Mouse (Mus musculus) yolk sac, embryonic 10.5 days (tissue): ENCODE measurements at regions not wholly inside any gene's neighbourhood (a gene's known extent, or its start where the extent isn't known, plus 50 kb on each side); places are given as distances from the start of the nearest gene placed in this dataset.
"Not testable (repeated sequence)": the region's sequence is repeated elsewhere in the genome, so short reads cannot be mapped to it uniquely, and the experiment has no call there.

ENCODE experiments used
- DNase-seq: peaks from one replicate; pipeline ENCODE4 v3.0.0-alpha.2; 2017; ENCODE audit warnings: low spot score

DNA sequence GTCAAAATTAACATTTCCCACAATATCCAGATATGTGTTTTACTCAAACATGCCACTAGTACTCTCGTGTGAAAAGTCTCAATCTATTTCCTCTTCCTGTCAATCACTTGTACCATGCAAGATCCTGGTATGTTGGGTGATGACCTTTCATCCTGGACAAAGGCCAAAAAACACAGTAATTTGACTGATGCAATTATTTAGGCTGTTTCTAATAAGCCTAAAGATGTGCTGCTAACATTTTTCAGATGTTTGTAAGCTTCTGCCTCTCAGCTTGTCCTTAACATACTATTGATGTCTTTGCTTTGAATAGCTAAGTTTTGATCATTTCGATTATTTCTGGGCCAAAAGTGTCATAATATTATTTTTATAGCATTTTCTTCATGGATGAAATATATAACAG is 418.4 kb upstream of the Arrdc4 start:
- DNase-seq, result no peak

DNA sequence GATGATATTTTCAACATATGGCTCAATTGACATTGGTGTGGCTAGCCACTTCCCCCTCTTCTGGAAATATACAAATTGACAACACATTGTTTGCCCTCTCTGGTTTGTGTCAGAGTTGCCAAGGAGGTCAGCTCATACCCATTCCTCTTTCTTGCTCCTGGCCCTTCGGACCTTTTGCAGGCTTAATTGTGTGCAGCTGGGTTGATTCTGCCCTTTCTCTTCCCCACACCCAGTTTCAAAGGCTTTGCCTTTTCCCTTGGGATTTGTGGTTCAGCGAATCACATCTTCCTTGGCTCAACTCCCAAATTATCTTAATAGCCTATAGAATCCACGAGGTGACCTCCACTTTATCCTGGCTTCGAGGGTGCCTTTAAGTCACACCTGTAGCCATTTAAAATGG is 412.9 kb upstream of the Arrdc4 start:
- DNase-seq, result no peak

DNA sequence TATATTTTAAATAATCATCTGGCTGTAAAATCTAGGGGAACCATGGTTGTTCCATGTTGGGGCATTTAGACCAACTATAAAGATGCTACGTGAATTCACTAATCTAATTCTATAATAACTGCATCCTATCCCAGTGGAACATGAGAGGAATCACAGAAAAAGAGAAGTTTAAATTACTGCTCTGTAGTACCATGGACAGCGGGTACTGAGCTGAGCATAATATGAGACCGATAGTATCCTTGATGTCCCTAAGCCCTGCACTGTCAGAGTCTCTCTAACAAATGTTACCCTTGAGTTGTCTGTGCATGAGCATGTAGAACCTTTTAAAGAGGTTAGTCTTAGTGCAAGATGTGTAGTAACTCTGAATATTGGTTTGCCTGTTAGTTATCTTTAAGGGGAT is 393.3 kb upstream of the Arrdc4 start:
- no peak for DNase-seq

DNA sequence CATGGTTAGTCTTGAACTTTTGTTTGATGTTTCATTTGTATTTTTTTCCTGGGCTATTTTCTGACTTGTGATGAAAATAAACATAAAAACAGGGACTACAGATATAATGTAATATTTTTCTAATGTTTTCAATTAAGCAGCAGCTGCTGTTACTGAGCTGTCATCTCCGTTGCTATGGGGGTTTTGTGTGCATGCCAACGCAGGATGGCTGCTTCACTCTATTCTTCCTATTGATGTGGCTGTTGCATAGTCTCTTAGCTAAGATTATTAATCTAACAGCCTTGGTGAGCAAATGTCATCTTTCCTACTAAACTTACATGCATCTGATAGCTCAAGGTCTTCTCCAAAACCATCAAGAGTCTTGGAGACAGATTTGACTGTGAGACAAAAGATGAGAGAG is 384.4 kb upstream of the Arrdc4 start:
- DNase-seq, result no peak

DNA sequence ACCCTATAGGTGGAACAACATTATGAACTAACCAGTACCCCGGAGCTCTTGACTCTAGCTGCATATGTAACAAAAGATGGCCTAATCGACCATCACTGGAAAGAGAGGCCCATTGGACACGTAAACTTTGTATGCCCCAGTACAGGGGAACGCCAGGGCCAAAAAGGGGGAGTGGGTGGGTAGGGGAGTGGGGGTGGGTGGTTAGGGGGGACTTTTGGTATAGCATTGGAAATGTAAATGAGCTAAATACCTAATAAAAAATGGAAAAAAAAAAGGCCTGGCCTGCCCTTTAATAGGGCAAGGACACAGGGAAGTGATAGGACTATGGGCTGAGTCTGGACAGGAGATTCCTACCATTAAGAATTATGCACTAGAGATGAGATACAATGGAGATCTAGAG is 352.7 kb upstream of the Arrdc4 start:
- DNase-seq, result not testable (repeated sequence)

DNA sequence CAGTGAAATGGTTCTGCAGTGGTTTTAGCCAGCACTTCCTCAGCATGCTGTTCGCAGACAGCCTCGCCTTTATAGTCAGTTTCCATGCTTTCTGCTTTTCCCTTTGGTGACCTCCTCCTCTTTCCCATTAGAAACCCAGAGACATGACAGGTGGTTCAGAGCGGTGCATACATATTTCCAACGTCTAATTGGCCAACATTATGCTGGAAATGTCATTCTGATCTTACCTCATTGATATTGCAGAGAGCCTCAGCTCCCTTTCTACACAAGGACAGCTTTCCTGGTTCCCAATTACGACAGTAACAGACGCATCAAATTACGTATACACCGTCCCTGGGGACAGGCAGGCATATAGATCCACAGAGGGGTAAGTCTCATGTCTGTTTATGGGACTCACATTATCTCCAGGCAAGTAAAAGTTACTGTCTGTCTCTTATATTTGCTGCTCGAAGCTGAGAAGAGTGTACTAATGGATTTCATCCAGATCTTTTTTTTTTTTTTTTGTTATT is 348.6 kb upstream of the Arrdc4 start:
- DNase-seq, result no peak

DNA sequence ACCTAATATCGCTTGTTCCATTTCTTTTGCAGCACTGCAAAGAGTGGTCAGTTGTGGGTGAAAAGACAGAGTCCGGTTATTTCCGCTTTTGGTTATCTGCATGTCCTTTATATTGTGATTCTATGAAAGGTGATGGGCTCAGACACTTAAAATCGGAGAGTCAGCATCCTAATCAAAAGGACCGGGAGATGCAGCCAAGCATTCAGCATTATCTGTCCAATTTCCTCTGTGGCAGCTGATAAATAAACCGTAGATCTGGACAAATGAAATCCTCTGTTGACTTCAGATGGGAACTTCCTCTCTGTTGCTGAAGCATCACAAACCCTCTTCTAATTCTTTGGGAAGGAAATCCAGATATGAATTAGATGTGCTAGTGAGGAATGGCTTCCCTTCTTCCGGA is 325.7 kb upstream of the Arrdc4 start:
- no peak for DNase-seq

DNA sequence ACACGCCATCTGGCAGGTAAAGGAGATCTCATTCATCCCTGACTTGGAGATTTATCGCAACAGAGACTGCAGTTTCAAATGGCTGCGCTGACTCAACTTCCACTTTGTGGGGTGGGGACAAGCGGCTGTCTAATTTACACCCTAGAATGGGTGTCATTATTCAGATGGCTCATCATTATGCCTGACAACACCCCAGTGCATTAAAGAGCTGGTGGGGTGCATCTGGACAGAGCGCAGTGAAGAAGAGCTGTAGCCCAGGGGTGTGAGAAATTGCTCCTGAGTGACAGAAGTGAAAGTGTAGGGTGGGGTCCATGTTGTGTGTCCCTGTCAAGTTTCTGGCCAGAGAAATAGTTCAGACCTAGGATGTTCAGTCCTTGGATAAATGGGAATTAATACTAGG is 314.0 kb upstream of the Arrdc4 start:
- DNase-seq, result no peak

DNA sequence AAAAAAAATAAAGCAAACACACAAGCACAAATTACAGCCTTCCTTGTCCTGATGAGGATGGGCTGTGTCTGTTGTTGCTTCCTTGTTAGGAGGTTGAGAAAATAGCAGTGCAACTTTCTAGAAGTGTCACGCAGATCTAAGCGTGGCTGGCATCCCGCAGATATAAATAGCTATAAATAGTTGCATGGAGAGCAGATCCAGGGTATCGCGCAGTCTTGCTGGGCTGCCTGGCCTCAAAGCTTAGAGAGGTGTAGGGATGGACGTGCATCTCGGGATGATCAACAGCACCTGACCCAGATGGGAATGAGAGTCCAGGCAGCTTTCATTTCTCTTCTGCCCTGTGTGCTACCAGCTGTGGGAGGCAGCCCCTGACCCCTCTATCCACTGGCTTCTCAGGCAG is 313.5 kb upstream of the Arrdc4 start:
- no peak for DNase-seq

DNA sequence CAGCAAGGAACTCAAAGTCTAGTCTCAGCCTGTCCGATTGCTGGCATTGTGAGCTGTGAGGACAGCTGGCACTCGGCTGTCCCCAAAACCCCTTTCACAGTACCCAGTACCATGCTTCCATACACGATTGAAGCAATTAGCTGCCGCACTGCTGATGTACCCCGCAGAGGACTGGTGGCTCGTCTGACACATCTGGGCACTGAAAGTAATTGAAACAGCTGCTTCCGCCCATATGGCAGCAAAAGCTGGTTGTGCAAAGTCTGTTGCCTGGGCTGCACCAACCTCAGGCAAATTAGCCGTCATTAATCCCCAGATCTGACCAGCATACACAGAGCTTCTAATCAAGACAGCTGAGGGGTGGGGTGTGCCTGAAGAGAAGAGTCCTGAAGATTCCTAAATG is 313.1 kb upstream of the Arrdc4 start:
- DNase-seq, result no peak

DNA sequence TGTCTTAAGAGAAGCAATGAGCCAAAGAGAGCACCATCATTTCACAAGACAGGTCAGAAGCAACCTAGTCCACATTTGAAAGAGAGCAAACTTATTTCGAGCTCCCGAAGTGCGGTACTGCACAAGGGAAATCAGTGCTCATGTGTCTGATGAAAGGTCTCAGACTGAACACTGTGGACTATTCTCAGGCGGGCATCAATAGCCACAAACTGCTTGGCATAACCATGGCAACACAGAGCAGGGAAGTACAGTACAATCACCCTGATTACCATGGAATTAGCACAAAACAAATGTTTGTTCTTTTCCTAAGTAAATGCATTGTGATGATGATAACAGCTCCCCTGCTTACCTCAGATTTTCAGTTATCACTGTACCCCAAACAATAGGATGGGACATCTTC is 312.2 kb upstream of the Arrdc4 start:
- DNase-seq, result no peak

DNA sequence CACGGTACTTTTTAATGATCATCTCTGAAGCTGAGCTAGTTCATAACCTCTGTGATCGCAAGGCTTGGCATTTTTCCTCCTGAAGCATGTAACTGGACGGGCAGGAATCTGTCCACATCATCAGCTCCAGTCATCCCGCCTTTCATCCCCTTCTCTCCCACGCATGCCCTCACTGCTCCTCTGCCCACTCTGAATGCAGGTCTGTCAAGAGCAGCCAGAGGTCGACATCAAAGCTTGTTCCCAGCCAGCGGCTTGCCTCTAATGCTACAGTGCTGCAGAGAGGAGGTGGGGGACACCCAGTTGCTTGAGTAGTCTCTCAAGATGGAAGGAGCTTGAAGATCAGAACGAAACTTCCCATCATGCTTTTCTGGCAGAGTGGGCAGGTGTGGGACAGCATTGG is 267.5 kb upstream of the Arrdc4 start:
- no peak for DNase-seq

DNA sequence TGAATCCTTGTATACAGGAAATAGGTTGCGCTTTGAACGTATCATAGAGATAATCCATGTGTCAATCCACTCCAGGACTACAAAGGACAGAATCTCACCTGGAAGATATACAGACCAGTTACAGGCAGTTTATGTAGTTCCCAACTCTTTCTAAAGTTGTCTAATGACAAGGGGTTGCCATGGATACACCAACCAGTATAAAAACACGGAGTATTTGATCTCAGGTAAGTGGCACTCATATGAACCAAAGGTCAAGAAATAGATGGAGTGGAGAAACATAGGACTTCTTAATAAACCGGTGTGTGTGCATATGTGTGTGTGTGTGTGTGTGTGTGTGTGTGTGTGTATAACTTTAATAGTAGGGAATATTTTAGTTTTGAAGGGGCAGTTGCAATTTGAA is 266.0 kb upstream of the Arrdc4 start:
- no peak for DNase-seq

DNA sequence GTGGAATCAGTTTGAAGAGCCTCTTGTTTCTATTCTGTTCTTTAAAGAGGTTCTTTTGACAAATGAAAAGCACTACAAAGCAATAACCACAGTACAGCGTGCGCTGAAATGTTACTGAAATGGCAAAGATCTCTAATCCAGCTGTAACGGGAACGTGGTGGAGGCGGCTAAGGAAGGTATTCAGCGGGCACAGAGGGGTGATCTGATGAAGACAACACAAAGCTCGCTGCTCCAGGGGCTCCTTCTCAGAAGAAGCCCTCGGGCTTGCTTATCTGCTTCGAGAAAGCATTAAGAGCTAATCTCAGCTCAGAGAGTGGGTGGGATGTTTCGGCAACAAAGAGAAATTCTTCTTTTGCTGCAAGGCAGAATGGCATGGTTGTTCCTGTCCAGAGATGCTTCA is 258.2 kb upstream of the Arrdc4 start:
- no peak for DNase-seq

DNA sequence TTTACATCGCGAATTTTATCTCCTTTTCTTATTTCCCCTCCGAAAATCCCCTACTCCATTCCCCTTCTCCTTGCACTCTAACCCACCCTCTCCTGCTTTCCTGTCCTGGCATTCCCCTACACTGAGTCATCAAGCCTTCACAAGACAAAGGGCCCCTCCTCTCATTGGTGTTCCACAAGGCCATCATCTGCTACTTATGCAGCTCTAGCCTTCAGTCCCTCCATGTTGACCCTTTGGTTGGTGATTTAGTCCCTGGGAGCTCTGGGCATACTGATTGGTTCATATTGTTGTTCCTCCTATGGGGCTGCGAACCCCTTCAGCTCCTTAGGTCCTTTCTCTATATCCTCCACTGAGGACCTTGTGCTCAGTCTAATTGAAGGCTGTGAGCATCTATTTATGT is 239.0 kb upstream of the Arrdc4 start:
- DNase-seq, result no peak

DNA sequence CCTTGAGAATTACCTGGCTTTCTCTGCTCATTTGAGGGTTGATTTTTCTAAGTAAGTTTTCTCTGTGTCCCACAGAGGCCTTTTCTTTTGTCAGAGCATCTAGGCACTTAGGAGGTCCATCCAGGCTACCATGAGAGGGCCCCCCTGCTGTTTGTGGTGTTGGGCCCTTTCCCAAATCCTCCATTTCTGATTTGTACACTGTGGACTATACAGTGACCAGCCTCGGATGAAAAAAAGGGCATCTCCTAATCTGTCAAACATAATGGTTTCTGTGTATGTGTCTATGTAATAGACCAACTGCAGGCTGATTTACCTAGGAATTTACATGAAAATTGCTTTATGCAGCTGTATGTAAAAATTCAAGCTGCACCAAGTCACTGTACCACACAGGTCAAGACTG is 234.9 kb upstream of the Arrdc4 start:
- no peak for DNase-seq

DNA sequence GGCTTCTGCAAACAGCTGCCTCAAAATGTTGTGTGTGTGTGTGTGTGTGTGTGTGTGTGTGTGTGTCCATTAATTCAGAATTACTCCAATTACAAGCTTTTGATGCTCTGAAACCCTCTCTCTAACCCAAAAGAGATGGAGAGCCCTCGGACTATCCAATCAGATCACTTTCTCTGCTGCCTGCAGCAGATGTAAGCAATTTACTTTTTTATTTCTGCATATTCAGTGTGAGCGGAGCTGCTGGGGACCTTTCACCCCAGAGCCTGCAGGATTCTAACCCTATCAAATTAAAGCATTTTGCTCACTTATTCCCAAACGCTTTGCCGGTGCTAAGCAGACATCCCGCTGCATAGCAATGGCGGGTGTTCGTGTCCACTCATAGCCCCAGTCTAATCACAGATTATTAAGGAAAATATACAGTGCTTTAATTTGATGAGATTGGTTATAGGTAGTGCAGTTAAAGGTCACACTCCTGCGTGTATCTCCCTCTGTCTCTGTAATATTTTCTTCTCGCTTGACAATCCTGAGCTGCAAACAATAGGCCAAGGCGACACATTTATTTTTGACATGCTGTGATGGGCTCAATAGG is 234.0 kb upstream of the Arrdc4 start:
- no peak for DNase-seq

DNA sequence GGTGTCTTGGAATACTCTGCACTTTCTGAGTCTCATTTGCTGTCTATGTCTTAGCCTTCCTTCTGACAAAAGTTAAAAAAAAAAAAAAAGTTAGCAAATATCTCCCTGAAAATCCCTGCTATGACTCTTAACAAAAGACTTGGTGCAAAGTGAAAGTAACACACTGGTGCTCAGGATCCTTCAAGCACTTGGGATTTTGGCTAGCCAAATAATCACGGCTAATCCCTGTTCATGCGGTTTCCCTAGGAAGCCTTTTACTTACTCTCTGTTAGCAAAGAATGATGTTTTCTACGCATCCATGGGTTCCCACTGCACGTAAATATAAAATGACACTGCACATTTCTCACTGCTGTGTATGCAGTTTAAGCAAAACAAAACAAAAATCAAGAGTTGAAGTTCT is 229.5 kb upstream of the Arrdc4 start:
- no peak for DNase-seq

DNA sequence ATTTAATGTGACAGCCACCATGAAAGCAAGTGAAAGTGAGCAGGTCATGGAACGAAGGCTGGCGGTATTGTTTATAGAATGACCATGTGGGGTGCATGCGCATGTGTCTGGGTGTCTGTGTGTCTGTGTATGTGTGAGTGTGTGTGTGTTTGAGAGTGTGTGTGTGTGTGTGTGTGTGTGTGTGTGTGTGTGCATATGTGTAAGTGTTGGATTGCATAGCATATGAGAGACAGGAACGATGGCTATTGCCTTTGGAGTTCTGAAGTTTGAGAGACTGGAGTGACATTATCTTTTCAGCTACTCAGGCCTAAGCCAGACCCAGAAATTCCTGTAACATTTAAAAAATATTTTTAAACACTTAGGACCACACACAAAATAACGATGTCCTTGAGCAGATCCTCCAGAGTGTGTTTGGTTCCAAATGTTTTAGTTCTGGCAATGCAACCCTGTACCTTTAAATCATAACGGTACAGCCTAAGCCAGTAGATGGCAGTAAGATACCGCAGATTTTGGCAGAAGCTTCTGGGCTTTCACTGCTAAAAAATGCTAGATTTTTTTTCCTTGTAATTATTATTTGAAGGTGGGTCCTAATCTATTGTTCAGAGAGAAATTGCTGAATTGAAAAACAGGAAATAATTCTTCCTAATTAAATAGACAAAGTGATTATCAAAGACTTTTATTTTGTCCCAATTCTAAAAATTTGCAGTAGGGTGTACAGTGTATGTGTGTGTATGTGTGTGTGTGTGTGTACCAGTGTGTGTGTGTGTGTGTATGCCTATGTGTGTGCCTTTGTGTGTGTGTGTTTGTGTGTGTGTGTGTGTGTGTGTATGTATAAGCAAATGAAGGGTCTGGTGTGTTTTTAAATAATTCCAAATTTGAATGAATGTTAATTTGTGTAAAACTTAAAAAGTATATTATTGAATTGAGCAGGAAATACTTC is 228.0 kb upstream of the Arrdc4 start:
- DNase-seq, result no peak

DNA sequence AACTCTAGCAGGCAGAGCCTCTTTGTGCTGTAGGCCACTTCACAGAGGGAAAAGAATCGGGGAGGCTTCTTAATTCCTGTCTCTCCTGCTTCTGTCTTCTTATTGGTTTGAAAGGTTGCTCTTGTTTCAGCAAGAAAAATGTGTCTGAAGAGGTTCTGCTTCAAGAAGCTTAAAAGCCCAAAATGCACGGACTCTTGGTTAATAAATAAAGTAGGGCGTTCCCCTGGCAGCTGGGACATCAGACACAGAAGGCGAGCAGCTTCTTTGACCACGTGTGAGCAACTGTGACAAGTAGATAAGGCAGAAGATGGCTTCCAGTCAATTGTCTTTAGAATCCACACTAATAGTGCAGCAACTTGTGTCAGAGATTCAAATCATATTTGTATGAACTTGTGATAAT is 226.9 kb upstream of the Arrdc4 start:
- DNase-seq, result no peak

DNA sequence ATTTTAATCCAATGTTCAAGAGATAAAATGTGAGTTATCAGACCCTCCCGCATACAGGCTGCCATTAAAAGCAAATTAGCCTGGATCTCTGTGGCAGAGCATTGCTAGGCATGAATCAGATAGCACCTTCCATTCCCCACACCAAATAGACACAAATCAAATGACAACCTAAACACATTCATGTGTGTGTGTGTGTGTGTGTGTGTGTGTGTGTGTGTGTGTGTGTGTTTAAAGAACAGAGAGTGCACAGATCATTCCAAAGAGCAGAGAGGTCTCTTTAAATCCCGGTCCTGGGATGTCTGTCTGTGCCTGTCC is 226.5 kb upstream of the Arrdc4 start:
- DNase-seq, result no peak

DNA sequence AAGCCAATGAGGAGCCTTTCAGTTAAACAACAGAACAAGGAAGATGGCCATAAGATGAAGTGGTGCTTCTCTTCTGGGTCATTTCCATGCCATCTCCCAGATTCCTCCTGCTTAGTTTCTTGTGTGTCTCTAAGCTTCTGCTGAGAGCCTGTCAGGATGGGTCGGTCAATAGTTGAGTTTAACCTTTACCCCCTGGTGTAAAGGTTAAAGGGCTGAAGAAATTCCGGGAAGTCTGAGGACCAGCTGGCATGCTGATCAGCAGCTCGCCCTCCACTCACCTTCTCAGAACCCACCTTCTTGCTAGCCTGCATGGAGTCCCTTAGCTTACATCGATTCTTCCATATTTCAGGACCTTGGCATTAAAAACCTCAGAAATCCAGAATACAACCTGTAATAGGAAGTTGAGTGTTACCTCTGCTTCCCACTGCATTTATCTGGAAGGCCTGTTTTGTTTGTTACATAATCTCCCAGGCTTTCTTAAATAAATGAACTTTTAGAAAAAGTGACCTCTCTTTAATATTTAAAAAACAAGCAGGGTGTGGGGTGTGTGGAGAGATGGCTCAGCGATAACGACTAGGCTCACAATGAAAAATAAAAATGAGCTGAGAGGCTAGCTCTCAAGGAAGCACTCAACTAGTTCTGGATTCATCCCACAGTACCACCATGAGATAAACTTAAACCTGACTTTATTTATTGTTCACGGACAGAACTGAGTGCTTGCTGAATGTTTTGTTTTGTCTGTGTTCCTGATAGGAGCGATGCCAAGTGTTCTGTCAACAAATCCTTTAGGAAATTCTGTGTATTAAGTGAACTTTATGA is 225.9 kb upstream of the Arrdc4 start:
- DNase-seq, result peak; percentile 40
